Mouse (Mus musculus) layer of hippocampus, adult 2 months (tissue): ENCODE results near the gene Cpt1a. TPM values are rescaled to one million over a fixed set of nuclear protein-coding genes. Genes with fewer than 3 reads are reported as not detected.
A peak's percentile ranks its signal among the peaks of the same experiment; 100 is the strongest.

Experiments
- DNase-seq, 2 experiments: peaks; one replicate each; pipeline ENCODE4 v3.0.0; 2022; ENCODE audit warnings: low spot score in 2 of 2
- H3K27ac ChIP-seq: fragments of 200-600 bp; 2 replicates; pipeline ENCODE4 v1.8.1; 2022
- H3K4me3 ChIP-seq: fragments of 200-600 bp; 2 replicates; pipeline ENCODE4 v1.8.1; 2022; ENCODE audit warnings: mild to moderate bottlenecking
- CTCF ChIP-seq: fragments of 200-600 bp; conservative IDR thresholded peaks from 2 replicates; pipeline ENCODE4 v1.8.1; 2022; ENCODE audit warnings: antibody characterized with exemption, mild to moderate bottlenecking, moderate library complexity
- long read RNA-seq, 2 experiments: library from polyadenylated mRNA; stranded (forward); transcript quantifications; one replicate each; pipeline ENCODE4 v2.0.0; 2021; ENCODE audit warnings: borderline mapping rate in 2 of 2
- total RNA-seq, 2 experiments: library from RNA; stranded (reverse); gene quantifications; 2 replicates each; pipeline ENCODE4 v1.2.3; 2021

Cpt1a gene
- total RNA-seq: 10 to 100 TPM; 24.8 to 26.3 TPM
- long read RNA-seq, experiment 1, full-length matches to known transcripts: 7 of 13 reads
- long read RNA-seq, experiment 1, partial matches to known transcripts: 4 of 13 reads
- long read RNA-seq, experiment 1, other reads (novel, unspliced or antisense): 2 of 13 reads
- long read RNA-seq, experiment 2, full-length matches to known transcripts: 17 of 22 reads
- long read RNA-seq, experiment 2, partial matches to known transcripts: 3 of 22 reads
- long read RNA-seq, experiment 2, other reads (novel, unspliced or antisense): 2 of 22 reads

- DNase-seq: no peak
- Histone ChIP-seq H3K27ac (peak within 1 kb of the TSS; percentile 92), H3K4me3 (peak within 1 kb of the TSS; percentile 71)
- TF ChIP-seq CTCF: peak; percentile 67
These were observed at the start of gene Cpt1a for GRCm38 (mm10) chr19:3322261-3322969. TSS of gene Cpt1a (plus strand) at chr19:3322334.

DNA sequence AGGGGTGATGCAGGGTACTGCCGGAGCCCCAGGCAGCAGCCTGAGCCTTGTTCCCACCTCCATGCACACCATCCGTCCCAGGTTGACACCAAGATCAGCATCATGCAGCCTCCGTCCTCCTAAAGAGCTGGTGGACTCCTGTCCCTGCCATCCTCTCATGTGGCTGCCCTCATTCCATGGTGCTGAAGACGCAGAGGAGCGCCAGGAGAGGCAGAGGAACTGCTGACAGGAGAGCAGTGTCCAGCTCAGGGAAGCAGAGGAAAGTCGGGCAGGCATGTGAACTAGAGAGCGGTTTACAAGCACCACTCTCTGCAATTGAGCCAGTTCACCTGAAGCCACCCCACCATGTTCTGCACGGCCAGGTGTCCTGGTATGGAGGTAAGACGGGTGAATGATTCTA is 48.8 kb upstream of the Cpt1a start:
- TF ChIP-seq CTCF: no peak
- Histone ChIP-seq H3K27ac (no peak overlapping the region), H3K4me3 (no peak overlapping the region)
- DNase-seq: no peak

- Histone ChIP-seq H3K4me3 (no peak overlapping the region), H3K27ac (no peak overlapping the region)
- DNase-seq: no peak
- TF ChIP-seq CTCF: no peak
These were observed 46.3 kb upstream of the Cpt1a start for GRCm38 (mm10) chr19:3275744-3276365.

GRCm38 (mm10) chr19:3281886-3282285 is 40.2 kb upstream of the Cpt1a start:
- Histone ChIP-seq H3K4me3 (peak overlapping the region; percentile 95), H3K27ac (no peak overlapping the region)
- DNase-seq: no peak
- no peak for TF ChIP-seq CTCF

- Histone ChIP-seq H3K4me3 (peak within 1 kb of the TSS; percentile 95), H3K27ac (peak within 1 kb of the TSS; percentile 85)
- DNase-seq: peak; percentile 87 to 93
- no peak for TF ChIP-seq CTCF
These were observed 39.3 kb upstream of the Cpt1a start, which contains the start of the genes Mrpl21 and Ighmbp2 for GRCm38 (mm10) chr19:3282572-3283467. TSS of gene Mrpl21 (plus strand) at chr19:3282901. TSS of gene Ighmbp2 (minus strand) at chr19:3283017.

GRCm38 (mm10) chr19:3289006-3289405 is 33.1 kb upstream of the Cpt1a start:
- DNase-seq: no peak
- no peak for TF ChIP-seq CTCF
- Histone ChIP-seq H3K27ac (no peak overlapping the region), H3K4me3 (no peak overlapping the region)

DNA sequence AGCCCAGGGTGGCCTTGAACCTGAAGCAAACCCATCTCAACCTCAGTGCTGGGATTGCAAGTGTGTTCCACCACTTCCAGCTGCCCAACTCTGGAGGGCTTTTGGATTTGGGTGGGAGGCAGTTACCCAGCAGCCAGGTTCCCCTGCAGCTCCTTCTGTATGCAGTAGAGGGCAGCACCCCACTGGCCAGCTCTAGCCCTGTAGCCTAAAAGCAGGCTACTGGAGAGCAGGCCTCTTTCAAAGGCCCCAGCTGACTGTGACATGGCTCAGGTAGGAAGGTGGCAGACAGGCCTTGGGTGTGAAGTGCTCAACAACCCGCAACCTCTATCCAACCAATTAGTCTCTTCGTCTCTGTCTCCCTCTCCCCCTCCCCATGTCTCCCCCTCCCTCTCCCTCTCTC is 30.1 kb upstream of the Cpt1a start:
- H3K27ac ChIP-seq: no peak overlapping the region
- peak; percentile 27 to 62 for DNase-seq
- H3K4me3 ChIP-seq: no peak overlapping the region
- TF ChIP-seq CTCF: peak; percentile 95

DNA sequence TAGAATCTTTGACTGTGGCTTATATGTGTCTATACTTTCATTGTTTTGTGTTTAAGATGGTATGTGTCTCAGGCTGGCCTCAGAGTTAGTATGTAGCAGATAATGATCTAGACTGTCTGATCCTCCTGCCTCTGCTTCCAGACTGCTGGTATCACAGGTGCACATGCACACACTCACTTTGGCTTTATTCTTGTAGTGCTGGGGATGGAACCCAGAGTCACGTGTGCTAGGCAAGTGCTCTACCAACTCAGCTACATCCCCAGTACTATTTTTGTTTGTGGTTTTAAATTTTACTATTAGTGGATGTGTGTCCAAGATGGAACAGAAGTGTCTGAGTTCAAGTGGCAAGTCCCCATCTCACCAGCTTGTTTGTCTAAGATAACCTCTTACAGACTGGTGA is 29.1 kb upstream of the Cpt1a start:
- no peak for DNase-seq
- Histone ChIP-seq H3K4me3 (no peak overlapping the region), H3K27ac (no peak overlapping the region)
- TF ChIP-seq CTCF: no peak

- TF ChIP-seq CTCF: no peak
- no peak overlapping the region for H3K27ac ChIP-seq
- no peak overlapping the region for H3K4me3 ChIP-seq
- no peak for DNase-seq
These were observed 26.9 kb upstream of the Cpt1a start for GRCm38 (mm10) chr19:3295245-3295644.

DNA sequence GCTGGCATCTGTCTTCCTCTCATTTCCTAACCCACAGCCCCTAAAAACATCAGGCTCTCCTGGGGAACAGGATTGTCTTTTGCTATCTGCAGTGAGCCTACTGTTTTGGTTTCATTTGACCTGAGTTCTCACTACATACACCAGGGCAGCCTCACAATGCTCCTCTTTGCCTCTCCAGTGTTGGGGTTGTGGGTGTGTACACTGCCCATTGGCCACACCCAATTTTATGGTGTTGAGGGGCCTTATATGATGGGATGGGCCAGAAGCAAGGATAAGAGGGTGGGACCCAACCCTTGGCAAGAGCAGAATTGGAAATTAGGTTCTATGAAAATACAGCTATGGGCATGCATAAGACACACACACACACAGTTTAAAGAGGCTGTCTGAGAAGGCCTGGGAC is 25.1 kb upstream of the Cpt1a start:
- no peak for DNase-seq
- no peak for TF ChIP-seq CTCF
- H3K4me3 ChIP-seq: no peak overlapping the region
- H3K27ac ChIP-seq: no peak overlapping the region

DNA sequence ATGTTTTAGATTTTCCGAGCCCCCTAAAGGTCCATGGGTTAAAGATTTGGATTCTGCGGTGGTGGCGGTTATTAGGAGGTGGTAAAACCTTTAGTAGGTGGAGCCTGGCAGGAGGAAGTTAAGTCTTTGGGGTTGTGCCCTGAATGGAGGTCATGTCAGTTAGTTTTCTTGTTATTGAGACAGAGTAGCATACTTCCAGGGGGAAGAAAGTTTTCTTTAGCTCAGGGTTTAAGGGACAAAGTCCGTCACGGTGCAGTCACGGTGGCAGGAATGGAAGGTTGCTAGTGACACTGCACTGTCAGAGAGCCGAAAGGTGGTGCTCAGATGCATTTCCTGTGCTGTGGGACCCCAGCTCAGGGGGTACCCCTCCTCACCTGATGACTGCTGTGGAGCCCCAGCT is 24.4 kb upstream of the Cpt1a start:
- no peak overlapping the region for H3K4me3 ChIP-seq
- no peak for TF ChIP-seq CTCF
- H3K27ac ChIP-seq: no peak overlapping the region
- DNase-seq: no peak

GRCm38 (mm10) chr19:3304017-3304416 is 18.1 kb upstream of the Cpt1a start:
- TF ChIP-seq CTCF: no peak
- Histone ChIP-seq H3K27ac (no peak overlapping the region), H3K4me3 (no peak overlapping the region)
- no peak for DNase-seq
